Mouse (Mus musculus): Measurements from ENCODE around the gene Taar9. TPM values are rescaled to one million over a fixed set of nuclear protein-coding genes. Genes with fewer than 3 reads are reported as not detected.

Taar9 gene
- polyA plus RNA-seq, 1 experiment from 2014 or later: not detected

DNA sequence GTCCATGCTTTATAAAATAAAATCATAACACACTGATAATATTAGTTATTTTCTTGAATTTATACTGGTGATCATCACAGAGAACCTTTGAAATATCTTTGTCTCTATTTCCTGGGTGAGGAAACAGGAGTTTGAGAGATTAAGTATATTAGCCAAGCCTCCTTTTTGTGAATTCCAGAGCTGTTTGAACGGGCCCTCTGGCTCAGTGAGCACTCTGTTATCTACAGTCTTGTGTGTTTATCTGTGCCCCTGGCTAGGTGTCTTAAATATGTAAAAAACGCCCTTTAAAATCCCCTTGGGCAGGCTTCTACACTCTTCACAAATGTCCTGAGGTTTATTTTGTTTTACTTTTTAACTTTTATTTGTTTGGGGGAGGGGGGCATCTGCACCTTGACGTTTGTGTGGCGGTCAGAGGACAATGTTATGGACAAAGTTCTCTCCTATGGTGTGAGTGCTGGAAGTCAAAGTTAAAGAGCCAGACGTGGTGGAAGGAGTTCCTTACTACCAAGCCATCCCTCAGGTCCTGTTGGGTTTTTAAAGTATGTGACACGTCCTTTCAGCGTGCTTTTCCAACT is 24.8 kb upstream of the Taar9 start:
- 31% methylated on average over 7 of the region's 7 CpGs for WGBS
- H3K4me3 ChIP-seq (ENCODE audit: low read depth, low read length): no peak overlapping the region
- no peak for ATAC-seq
- TF ChIP-seq CTCF (IDR thresholded peaks at IDR 0.05; ENCODE audit: low read depth): no peak
- no peaks in the 10 kb centered on the region for H3K9me3 ChIP-seq (ENCODE audit: control insufficient read depth)
- no peak overlapping the region for H3K9ac ChIP-seq (ENCODE audit: low read depth, low read length)
- H3K27ac ChIP-seq (ENCODE audit: low read depth, low read length): no peak overlapping the region
- H3K4me1 ChIP-seq (replicated peaks; ENCODE audit: control insufficient read depth, insufficient read depth, low read length): 0 out of 2 replicates have a peak, but pooled peaks cover 6% of the 10 kb centered on the region
- H3K27me3 ChIP-seq (replicated peaks; ENCODE audit: control insufficient read depth, insufficient read depth, low read length): no peaks in the 10 kb centered on the region
- no peak overlapping the region for H3K4me2 ChIP-seq (replicated peaks; ENCODE audit: low read depth)
- no peaks in the 10 kb centered on the region for H3K36me3 ChIP-seq (ENCODE audit: control insufficient read depth, insufficient read depth)

DNA sequence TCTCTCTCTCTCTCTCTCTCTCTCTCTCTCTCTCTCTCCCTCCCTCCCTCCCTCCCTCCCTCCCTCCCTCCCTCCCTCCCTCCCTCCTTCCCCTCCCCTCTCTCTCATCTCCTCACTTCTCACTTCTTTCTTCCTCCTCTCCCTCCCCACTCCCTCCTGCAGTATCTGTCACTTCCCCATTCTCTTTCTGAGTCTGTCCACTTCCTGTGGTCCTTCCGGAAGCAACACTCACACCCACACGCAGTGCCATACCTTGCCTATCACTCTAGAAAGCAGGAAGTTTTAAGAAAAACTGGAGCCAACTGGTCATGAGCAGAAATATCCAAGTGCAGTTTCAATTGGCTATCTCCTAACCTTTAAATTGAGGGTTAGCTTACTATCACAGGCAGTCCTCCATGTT is 23.8 kb upstream of the Taar9 start:
- Histone ChIP-seq H3K9me3 (ENCODE audit: control insufficient read depth) (no peaks in the 10 kb centered on the region), H3K36me3 (ENCODE audit: control insufficient read depth, insufficient read depth) (no peaks in the 10 kb centered on the region), H3K27ac (ENCODE audit: low read depth, low read length) (peak overlapping the region; percentile 81; the same call in 1 of the 2 replicates), H3K4me1 (replicated peaks; ENCODE audit: control insufficient read depth, insufficient read depth, low read length) (0 out of 2 replicates have a peak, but pooled peaks cover 6% of the 10 kb centered on the region), H3K4me3 (ENCODE audit: low read depth, low read length) (no peak overlapping the region), H3K4me2 (replicated peaks; ENCODE audit: low read depth) (no peak overlapping the region), H3K27me3 (replicated peaks; ENCODE audit: control insufficient read depth, insufficient read depth, low read length) (no peaks in the 10 kb centered on the region), H3K9ac (ENCODE audit: low read depth, low read length) (no peak overlapping the region)
- 9% methylated on average over 2 of the region's 2 CpGs for WGBS
- peak; percentile 59 for ATAC-seq
- TF ChIP-seq CTCF (IDR thresholded peaks at IDR 0.05; ENCODE audit: low read depth): no peak

GRCm38 (mm10) chr10:24132273-24132672 is 22.9 kb upstream of the Taar9 start:
- WGBS: 12% methylated on average over 5 of the region's 5 CpGs
- Histone ChIP-seq H3K27me3 (replicated peaks; ENCODE audit: control insufficient read depth, insufficient read depth, low read length) (no peaks in the 10 kb centered on the region), H3K4me3 (ENCODE audit: low read depth, low read length) (peak overlapping the region; percentile 13), H3K4me1 (replicated peaks; ENCODE audit: control insufficient read depth, insufficient read depth, low read length) (0 out of 2 replicates have a peak, but pooled peaks cover 6% of the 10 kb centered on the region), H3K9me3 (ENCODE audit: control insufficient read depth) (no peaks in the 10 kb centered on the region), H3K9ac (ENCODE audit: low read depth, low read length) (peak overlapping the region; percentile 24; the same call in 1 of the 2 replicates), H3K4me2 (replicated peaks; ENCODE audit: low read depth) (peak overlapping the region; percentile 52), H3K27ac (ENCODE audit: low read depth, low read length) (peak overlapping the region; percentile 81), H3K36me3 (ENCODE audit: control insufficient read depth, insufficient read depth) (no peaks in the 10 kb centered on the region)
- TF ChIP-seq CTCF (IDR thresholded peaks at IDR 0.05; ENCODE audit: low read depth): no peak
- ATAC-seq: peak; percentile 95

- TF ChIP-seq CTCF (IDR thresholded peaks at IDR 0.05; ENCODE audit: low read depth): peak; percentile 90
- WGBS: 10% methylated on average over 9 of the region's 9 CpGs
- Histone ChIP-seq H3K27me3 (replicated peaks; ENCODE audit: control insufficient read depth, insufficient read depth, low read length) (no peaks in the 10 kb centered on the region), H3K9ac (ENCODE audit: low read depth, low read length) (peak overlapping the region; percentile 24; the same call in 1 of the 2 replicates), H3K36me3 (ENCODE audit: control insufficient read depth, insufficient read depth) (no peaks in the 10 kb centered on the region), H3K9me3 (ENCODE audit: control insufficient read depth) (no peaks in the 10 kb centered on the region), H3K4me3 (ENCODE audit: low read depth, low read length) (peak overlapping the region; percentile 13), H3K27ac (ENCODE audit: low read depth, low read length) (peak overlapping the region; percentile 81), H3K4me2 (replicated peaks; ENCODE audit: low read depth) (peak overlapping the region; percentile 52), H3K4me1 (replicated peaks; ENCODE audit: control insufficient read depth, insufficient read depth, low read length) (0 out of 2 replicates have a peak, but pooled peaks cover 6% of the 10 kb centered on the region)
- peak; percentile 63 for ATAC-seq
Observed at GRCm38 (mm10) chr10:24131451-24132262, 22.3 kb upstream of the Taar9 start.

DNA sequence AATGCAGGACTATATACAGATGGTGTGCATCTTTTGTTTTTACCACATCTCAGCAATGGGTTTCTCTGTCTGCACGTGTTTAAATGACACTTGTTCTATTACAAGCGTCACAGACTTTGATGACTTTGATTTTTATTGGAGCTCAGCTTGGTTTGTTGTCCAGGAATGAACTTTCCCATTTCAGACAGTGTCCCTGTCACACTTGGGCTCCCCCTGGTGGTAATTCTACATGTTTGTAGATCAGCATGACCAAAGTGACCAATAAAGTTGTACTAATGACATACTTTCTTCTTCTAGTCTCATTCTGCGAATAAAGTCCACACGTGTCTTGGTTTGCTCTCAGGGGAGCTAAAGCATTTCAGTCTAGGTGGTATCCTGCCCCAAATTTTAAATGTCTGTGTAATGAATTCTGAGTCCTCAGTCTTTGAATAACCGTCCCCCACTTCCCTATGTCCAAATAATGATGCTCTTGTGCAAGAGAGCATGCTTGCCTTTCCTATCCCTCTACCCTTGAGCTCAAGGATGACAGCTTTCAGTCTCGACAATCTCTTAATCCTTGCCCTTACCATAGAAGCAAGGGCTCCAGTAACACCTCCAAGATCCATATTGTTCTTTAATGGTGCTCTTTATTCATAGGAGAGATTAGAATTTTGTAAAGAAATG is 1.9 kb upstream of the Taar9 start:
- H3K27ac ChIP-seq (ENCODE audit: low read depth, low read length): no peak overlapping the region
- ATAC-seq: peak; percentile 9; the same call in 1 of the 2 replicates

DNA sequence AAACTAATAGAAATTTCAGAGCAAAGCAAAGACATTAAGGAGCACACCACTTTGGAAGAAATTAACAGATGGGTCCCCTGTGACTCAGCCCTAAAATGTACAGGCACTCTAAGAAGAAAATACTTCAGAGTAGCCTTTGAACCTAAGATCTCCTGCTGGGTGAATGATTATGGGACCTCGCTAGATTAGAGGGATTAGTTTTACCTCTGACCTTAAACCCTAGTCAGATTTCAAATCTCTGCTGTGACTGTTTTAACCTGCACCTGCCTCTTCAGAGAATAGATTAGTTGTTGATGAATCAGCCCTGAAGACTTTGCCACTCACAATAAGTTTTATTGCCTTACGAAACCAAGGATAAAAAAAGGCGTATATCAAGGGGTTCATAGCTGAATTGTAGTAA is 1.1 kb downstream of the Taar9 start:
- Histone ChIP-seq H3K27me3 (replicated peaks; ENCODE audit: control insufficient read depth, insufficient read depth, low read length) (no peaks in the 10 kb centered on the region), H3K4me2 (replicated peaks; ENCODE audit: low read depth) (peak overlapping the region; percentile 24; the same call in 1 of the 2 replicates), H3K9ac (ENCODE audit: low read depth, low read length) (no peak overlapping the region), H3K4me3 (ENCODE audit: low read depth, low read length) (no peak overlapping the region), H3K36me3 (ENCODE audit: control insufficient read depth, insufficient read depth) (no peaks in the 10 kb centered on the region), H3K4me1 (replicated peaks; ENCODE audit: control insufficient read depth, insufficient read depth, low read length) (0 out of 2 replicates have a peak, but pooled peaks cover 3% of the 10 kb centered on the region), H3K9me3 (ENCODE audit: control insufficient read depth) (no peaks in the 10 kb centered on the region), H3K27ac (ENCODE audit: low read depth, low read length) (peak overlapping the region; percentile 80)
- WGBS: 36% methylated on average over 3 of the region's 3 CpGs
- peak; percentile 87 for ATAC-seq
- no peak for TF ChIP-seq CTCF (IDR thresholded peaks at IDR 0.05; ENCODE audit: low read depth)

More for the DNA sequence above, 1.9 kb upstream of the Taar9 start:
- Histone ChIP-seq H3K9me3 (ENCODE audit: control insufficient read depth) (no peaks in the 10 kb centered on the region), H3K4me3 (ENCODE audit: low read depth, low read length) (no peak overlapping the region), H3K9ac (ENCODE audit: low read depth, low read length) (no peak overlapping the region), H3K4me1 (replicated peaks; ENCODE audit: control insufficient read depth, insufficient read depth, low read length) (0 out of 2 replicates have a peak, but pooled peaks cover 3% of the 10 kb centered on the region), H3K36me3 (ENCODE audit: control insufficient read depth, insufficient read depth) (no peaks in the 10 kb centered on the region), H3K27me3 (replicated peaks; ENCODE audit: control insufficient read depth, insufficient read depth, low read length) (no peaks in the 10 kb centered on the region), H3K4me2 (replicated peaks; ENCODE audit: low read depth) (no peak overlapping the region)
- peak; percentile 90 for TF ChIP-seq CTCF (IDR thresholded peaks at IDR 0.05; ENCODE audit: low read depth)
- WGBS: 41% methylated on average over 6 of the region's 6 CpGs
